Mouse (Mus musculus) testis, adult 2 months (tissue): ENCODE measurements around the gene Sort1.

ENCODE experiments used
- CTCF ChIP-seq: fragments of 200-500 bp; IDR thresholded peaks from 2 replicates; pipeline ENCODE4 v1.5.1; 2012; ENCODE audit warnings: low read depth, mild to moderate bottlenecking, inconsistent platforms, low read length, moderate library complexity; ENCODE audit not compliant: control insufficient read depth, insufficient read depth, insufficient replicate concordance
- POLR2A ChIP-seq: fragments of 200-500 bp; IDR thresholded peaks from 2 replicates; pipeline ENCODE4 v1.6.1; 2012; ENCODE audit warnings: low read depth, mild to moderate bottlenecking, inconsistent platforms, low read length, moderate library complexity; ENCODE audit not compliant: control insufficient read depth

DNA sequence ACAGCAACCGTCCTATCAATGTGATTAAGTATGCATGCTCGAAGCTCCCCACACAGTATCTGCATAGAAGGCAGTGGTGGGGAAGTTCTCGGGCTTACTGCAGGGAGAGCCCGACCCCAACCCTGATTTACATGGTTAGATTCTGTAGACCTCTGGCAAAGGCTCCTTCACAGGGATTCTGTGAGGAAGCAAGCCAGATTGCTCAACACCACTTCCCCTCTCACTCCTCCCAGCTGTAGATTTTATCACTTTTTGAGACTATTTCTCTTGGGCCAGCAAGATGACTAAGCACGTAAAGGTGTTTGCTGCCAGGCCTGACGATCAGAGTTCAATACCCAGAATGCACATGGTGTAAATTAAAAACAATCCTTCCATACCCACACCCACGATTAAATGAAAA lies 62.0 kb downstream of the Sort1 start:
- TF ChIP-seq CTCF (no peak), POLR2A (no peak)
